Mouse (Mus musculus) kidney, postnatal 0 days (tissue): ENCODE measurements at regions not wholly inside any gene's neighbourhood (a gene's known extent, or its start where the extent isn't known, plus 50 kb on each side); places are given as distances from the start of the nearest gene placed in this dataset.

Experiments used
- ATAC-seq: fragments of 200-750 bp; cut with Nextera tagmentation; replicated peaks from 2 replicates; pipeline ENCODE4 v1.8.0; 2017; ENCODE audit warnings: low read depth, moderate number of reproducible peaks, moderate TSS enrichment, moderate library complexity; ENCODE audit not compliant: low FRiP score
- DNase-seq: peaks from one replicate; pipeline ENCODE4 v3.0.0-alpha.2; 2016; ENCODE audit warnings: low spot score
- H3K27ac ChIP-seq: fragments of 300-500 bp; sonication (generic); 2 replicates; pipeline ENCODE4 v1.5.1; 2014; ENCODE audit warnings: mild to moderate bottlenecking
- H3K27me3 ChIP-seq: fragments of 300-500 bp; sonication (generic); 2 replicates; pipeline ENCODE4 v1.6.1; 2014; ENCODE audit warnings: low read length, mixed read lengths; ENCODE audit not compliant: insufficient read depth
- H3K36me3 ChIP-seq: fragments of 300-500 bp; sonication (generic); 2 replicates; pipeline ENCODE4 v1.6.1; 2014; ENCODE audit warnings: low read length, mixed read lengths; ENCODE audit not compliant: insufficient read depth
- H3K4me1 ChIP-seq: fragments of 300-500 bp; sonication (generic); replicated peaks from 2 replicates; pipeline ENCODE4 v1.6.1; 2014; ENCODE audit warnings: antibody characterized with exemption, low read length, mixed read lengths; ENCODE audit not compliant: insufficient read depth
- H3K4me2 ChIP-seq: fragments of 300-500 bp; sonication (generic); 2 replicates; pipeline ENCODE4 v1.6.1; 2014; ENCODE audit warnings: mild to moderate bottlenecking, low read length, moderate library complexity, mixed read lengths
- H3K4me3 ChIP-seq: fragments of 300-500 bp; sonication (generic); replicated peaks from 2 replicates; pipeline ENCODE4 v1.5.1; 2014; ENCODE audit warnings: low read depth, low read length
- H3K9ac ChIP-seq: fragments of 300-500 bp; sonication (generic); 2 replicates; pipeline ENCODE4 v1.6.1; 2014; ENCODE audit warnings: low read depth, low read length
- H3K9me3 ChIP-seq: fragments of 300-500 bp; sonication (generic); replicated peaks from 2 replicates; pipeline ENCODE4 v1.6.1; 2016; ENCODE audit warnings: low read length, inconsistent platforms, mixed read lengths
- CTCF ChIP-seq: IDR thresholded peaks from 2 replicates; pipeline ENCODE4 v1.5.1; 2016; ENCODE audit warnings: antibody characterized with exemption, low read depth, mild to moderate bottlenecking, moderate library complexity
- WGBS: fragments of 180-500 bp; shearing (Covaris S2); extraction: QIAGEN DNeasy Blood & Tissue Kit; methylation state at CpG from one replicate; pipeline ENCODE4 v1.1.7; 2014; 5-methylcytosine and 5-hydroxymethylcytosine counted together

GRCm38 (mm10) chr1:55863113-55863512 lies 457.4 kb downstream of the Plcl1 start:
- Histone ChIP-seq H3K9me3 (no peaks in the 10 kb centered on the region), H3K4me3 (no peak overlapping the region), H3K4me2 (no peak overlapping the region), H3K27ac (no peak overlapping the region), H3K36me3 (no peaks in the 10 kb centered on the region), H3K27me3 (no peaks in the 10 kb centered on the region), H3K9ac (no peak overlapping the region), H3K4me1 (no peaks in the 10 kb centered on the region)
- DNase-seq (no peak), ATAC-seq (no peak)
- WGBS = 64% methylated on average over 3 of the region's 3 CpGs
- no peak for TF ChIP-seq CTCF

DNA sequence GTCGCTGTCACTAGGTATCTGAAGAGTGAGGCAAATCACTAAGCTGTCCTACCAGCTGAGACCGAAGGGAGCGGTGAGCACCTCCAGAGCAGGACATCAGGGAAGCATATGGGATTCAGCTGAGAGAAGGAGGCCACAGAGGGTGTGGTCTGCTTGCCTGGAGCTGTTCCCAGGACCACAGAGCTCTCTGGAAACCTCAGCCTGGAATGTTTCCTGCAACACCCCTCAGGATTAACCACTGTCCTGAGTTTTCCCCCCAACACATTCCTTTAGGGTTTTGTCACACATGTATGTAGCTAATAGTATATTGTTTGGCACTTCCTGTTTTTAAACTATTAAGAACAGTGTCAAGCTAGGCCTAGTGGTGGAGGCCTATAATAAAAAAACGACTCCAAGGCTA lies 459.6 kb downstream of the Plcl1 start:
- Histone ChIP-seq H3K9ac (no peak overlapping the region), H3K27ac (peak overlapping the region; percentile 2; the same call in 1 of the 2 replicates), H3K9me3 (no peaks in the 10 kb centered on the region), H3K4me2 (no peak overlapping the region), H3K4me3 (no peak overlapping the region), H3K27me3 (no peaks in the 10 kb centered on the region), H3K36me3 (no peaks in the 10 kb centered on the region), H3K4me1 (no peaks in the 10 kb centered on the region)
- WGBS = 62% methylated on average over 4 of the region's 4 CpGs
- TF ChIP-seq CTCF = no peak
- ATAC-seq = peak; percentile 46; the same call in 1 of the 2 replicates
- peak; percentile 59 for DNase-seq

GRCm38 (mm10) chr1:55866677-55867076 lies 461.0 kb downstream of the Plcl1 start:
- Histone ChIP-seq H3K36me3 (no peaks in the 10 kb centered on the region), H3K4me2 (no peak overlapping the region), H3K27ac (no peak overlapping the region), H3K27me3 (no peaks in the 10 kb centered on the region), H3K9me3 (no peaks in the 10 kb centered on the region), H3K4me3 (no peak overlapping the region), H3K4me1 (no peaks in the 10 kb centered on the region), H3K9ac (no peak overlapping the region)
- TF ChIP-seq CTCF = no peak
- ATAC-seq (no peak), DNase-seq (no peak)

DNA sequence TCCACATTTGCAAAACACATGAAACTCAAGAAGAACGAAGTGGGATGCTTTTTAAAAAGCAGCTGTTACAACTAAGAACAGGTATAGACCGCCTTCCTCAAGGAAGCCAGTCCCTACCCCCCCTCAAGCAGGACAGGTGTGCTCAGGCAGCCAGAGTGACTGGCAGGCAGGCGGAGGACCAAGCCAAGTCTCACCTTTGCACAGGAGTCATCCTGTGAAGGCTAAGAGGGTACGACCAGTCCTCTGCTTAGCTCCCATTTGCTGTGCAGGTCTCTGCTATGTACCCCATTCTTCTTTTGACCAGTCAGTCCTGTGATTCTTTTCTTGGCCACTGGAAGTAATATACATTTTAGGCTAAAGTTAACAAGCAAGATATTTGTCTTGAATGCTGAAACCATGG lies 467.9 kb downstream of the Plcl1 start:
- Histone ChIP-seq H3K36me3 (no peaks in the 10 kb centered on the region), H3K27ac (no peak overlapping the region)

DNA sequence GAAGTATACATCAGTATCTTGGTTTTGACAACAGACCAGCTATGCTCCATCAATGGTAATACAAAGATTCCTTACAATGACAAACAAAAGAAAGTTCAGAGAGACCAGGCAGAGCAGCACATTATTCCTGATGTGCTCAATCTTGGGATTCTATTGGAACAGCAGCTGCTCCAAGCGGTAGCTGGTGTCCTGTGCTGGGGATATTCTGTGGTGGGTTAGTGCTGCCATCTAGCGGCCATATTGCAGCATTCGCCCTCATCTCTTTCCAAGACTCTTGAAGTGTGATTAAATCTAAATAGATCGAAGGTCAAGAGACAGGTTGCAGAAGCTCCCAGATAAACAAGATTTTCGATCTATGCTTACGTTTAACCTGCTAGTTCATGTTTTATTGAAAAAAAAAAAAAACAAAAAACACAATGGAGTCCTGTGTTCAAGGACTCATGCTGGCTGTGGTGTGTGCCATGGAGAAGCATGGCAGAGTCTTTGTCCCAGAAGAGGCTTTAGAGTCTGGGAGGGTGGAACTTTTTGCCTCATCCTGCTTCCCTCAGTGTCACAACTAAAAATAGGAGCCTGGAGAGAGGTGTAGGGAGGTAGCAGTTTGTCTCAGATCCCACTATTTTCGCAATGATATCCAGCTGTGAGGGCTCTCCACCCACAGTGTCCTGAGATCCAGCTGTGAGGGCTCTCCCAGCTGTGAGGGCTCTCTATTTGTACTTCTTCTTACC lies 468.6 kb downstream of the Plcl1 start:
- WGBS = 18% methylated on average over 7 of the region's 7 CpGs
- ATAC-seq = peak; percentile 49; the same call in 1 of the 2 replicates
- peak; percentile 97 for TF ChIP-seq CTCF

More for the DNA sequence above, 467.9 kb downstream of the Plcl1 start:
- ATAC-seq (no peak), DNase-seq (no peak)
- H3K4me1 ChIP-seq = no peaks in the 10 kb centered on the region
- no peak overlapping the region for H3K9ac ChIP-seq
- no peak overlapping the region for H3K4me3 ChIP-seq
- no peak overlapping the region for H3K4me2 ChIP-seq
- whole genome bisulfite sequencing = 82% methylated on average over 4 of the region's 4 CpGs
- TF ChIP-seq CTCF = no peak
- H3K9me3 ChIP-seq = no peaks in the 10 kb centered on the region
- H3K27me3 ChIP-seq = no peaks in the 10 kb centered on the region

DNA sequence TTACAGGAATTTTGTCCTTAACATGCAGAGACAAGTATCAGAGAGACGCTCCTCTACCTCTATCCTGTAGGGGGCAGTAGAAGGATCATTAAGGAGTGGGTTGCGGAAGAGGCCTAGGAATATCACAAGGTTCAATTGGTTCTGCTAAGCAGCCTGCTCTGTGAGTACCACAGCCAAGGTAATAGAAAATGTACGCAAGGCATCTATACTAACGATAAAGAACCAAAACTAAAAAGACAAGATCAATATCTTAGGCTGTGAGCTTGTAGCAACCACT lies 469.1 kb downstream of the Plcl1 start:
- no peaks in the 10 kb centered on the region for H3K27me3 ChIP-seq
- H3K27ac ChIP-seq = no peak overlapping the region
- H3K9me3 ChIP-seq = no peaks in the 10 kb centered on the region
- DNase-seq (peak; percentile 54), ATAC-seq (no peak)
- H3K4me1 ChIP-seq = no peaks in the 10 kb centered on the region
- H3K4me3 ChIP-seq = no peak overlapping the region
- peak; percentile 65 for TF ChIP-seq CTCF
- 74% methylated on average over 4 of the region's 4 CpGs for WGBS
- H3K36me3 ChIP-seq = no peaks in the 10 kb centered on the region
- no peak overlapping the region for H3K4me2 ChIP-seq
- no peak overlapping the region for H3K9ac ChIP-seq

More for the DNA sequence above, 468.6 kb downstream of the Plcl1 start:
- Histone ChIP-seq H3K4me2 (no peak overlapping the region), H3K4me3 (no peak overlapping the region), H3K27ac (no peak overlapping the region), H3K9me3 (no peaks in the 10 kb centered on the region), H3K36me3 (no peaks in the 10 kb centered on the region), H3K9ac (no peak overlapping the region), H3K4me1 (no peaks in the 10 kb centered on the region), H3K27me3 (no peaks in the 10 kb centered on the region)
- peak; percentile 91 for DNase-seq

- H3K9ac ChIP-seq = no peak overlapping the region
- H3K9me3 ChIP-seq = no peaks in the 10 kb centered on the region; the same call in 1 of the 2 replicates
- H3K4me2 ChIP-seq = no peak overlapping the region
- DNase-seq (no peak), ATAC-seq (no peak)
- H3K4me3 ChIP-seq = no peak overlapping the region
- no peaks in the 10 kb centered on the region for H3K27me3 ChIP-seq
- H3K4me1 ChIP-seq = no peaks in the 10 kb centered on the region
- no peak overlapping the region for H3K27ac ChIP-seq
- H3K36me3 ChIP-seq = no peaks in the 10 kb centered on the region
- no peak for TF ChIP-seq CTCF
Measured at GRCm38 (mm10) chr1:55884576-55884975, 478.9 kb downstream of the Plcl1 start.
